Mouse (Mus musculus) heart, postnatal 14 days (tissue): Measurements from ENCODE around the gene Cntn5. TPM values are rescaled to one million over a fixed set of nuclear protein-coding genes. Genes with fewer than 3 reads are reported as not detected.
"Not testable (repeated sequence)": the region's sequence is repeated elsewhere in the genome, so short reads cannot be mapped to it uniquely, and the experiment has no call there.

Source experiments
- DNase-seq, 2 experiments: peaks; one replicate each; pipeline ENCODE4 v3.0.0; 2021 to 2022
- intact Hi-C: fragments of 180-260 bp; cut with DNase I; formaldehyde crosslinking; loops from one replicate; pipeline ENCODE4 v1.15.1; 2025
- total RNA-seq, 2 experiments: library from RNA; stranded (reverse); gene quantifications; 2 replicates each; pipeline ENCODE4 v1.2.3; 2021

The Cntn5 gene
- total RNA-seq, 2 experiments from 2014 or later: 0.05 to 0.14 TPM

- no peak for DNase-seq
- intact Hi-C loops: no loop called here
Observed at GRCm38 (mm10) chr9:10658086-10658485, 246.5 kb downstream of the Cntn5 start.

GRCm38 (mm10) chr9:10657144-10657748 is 247.3 kb downstream of the Cntn5 start:
- intact Hi-C loops: no loop called here
- no peak for DNase-seq

- no peak for DNase-seq
- intact Hi-C loops: no loop called here
Observed at GRCm38 (mm10) chr9:10650632-10651031, 253.9 kb downstream of the Cntn5 start.

DNA sequence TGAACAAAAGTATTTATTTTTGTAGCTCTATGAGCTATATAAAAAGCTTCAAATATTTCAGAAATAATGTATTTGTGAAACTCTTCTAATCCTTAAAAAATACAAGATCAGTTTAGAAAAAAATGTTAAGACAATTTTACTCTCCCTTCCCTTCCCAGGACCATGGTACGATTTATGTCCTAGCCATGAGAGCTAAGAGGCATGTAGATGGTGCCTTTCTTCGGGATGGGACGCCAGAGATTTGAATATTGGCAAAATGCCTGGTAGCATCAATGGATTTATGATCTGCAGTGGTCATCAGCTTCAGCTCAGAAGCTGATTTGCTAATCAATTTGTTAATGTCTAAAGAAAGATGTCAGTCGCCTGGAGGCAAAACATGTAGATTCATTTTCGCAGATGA is 258.6 kb downstream of the Cntn5 start:
- intact Hi-C loops: no loop called here
- no peak for DNase-seq

- intact Hi-C loops: no loop called here
- DNase-seq: peak; percentile 33 to 61
Observed at GRCm38 (mm10) chr9:10645045-10645830, 259.3 kb downstream of the Cntn5 start.

- no peak for DNase-seq
- intact Hi-C loops: no loop called here
Observed at GRCm38 (mm10) chr9:10618036-10618435, 286.5 kb downstream of the Cntn5 start.

- intact Hi-C loops: no loop called here
Observed at GRCm38 (mm10) chr9:10575346-10576241, 329.0 kb downstream of the Cntn5 start.

GRCm38 (mm10) chr9:10569830-10570229 is 334.7 kb downstream of the Cntn5 start:
- intact Hi-C loops: no loop called here
- peak; percentile 1 to 9 for DNase-seq

More at GRCm38 (mm10) chr9:10575346-10576241, 329.0 kb downstream of the Cntn5 start:
- no peak for DNase-seq

DNA sequence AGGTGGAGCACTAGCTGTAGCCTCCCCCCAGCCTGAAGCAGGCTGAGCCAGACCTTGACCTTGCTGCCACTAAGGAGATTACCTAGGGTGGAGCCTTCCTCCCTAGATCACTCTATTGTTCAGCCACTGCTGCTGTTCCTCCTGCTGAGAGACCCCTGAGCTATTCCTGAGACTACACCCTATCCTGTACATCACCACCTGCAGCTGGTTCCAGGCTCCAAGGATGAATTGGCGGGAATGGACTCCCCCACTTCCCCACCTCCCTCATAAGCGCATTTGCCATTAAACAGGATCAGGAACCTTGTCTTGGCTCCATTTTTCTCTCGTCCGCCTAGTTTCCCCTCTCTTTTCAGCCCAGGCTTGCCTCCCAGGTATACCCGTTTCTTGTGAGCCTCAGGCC is 363.7 kb downstream of the Cntn5 start:
- intact Hi-C loops, DNase-seq: not testable (repeated sequence)

DNA sequence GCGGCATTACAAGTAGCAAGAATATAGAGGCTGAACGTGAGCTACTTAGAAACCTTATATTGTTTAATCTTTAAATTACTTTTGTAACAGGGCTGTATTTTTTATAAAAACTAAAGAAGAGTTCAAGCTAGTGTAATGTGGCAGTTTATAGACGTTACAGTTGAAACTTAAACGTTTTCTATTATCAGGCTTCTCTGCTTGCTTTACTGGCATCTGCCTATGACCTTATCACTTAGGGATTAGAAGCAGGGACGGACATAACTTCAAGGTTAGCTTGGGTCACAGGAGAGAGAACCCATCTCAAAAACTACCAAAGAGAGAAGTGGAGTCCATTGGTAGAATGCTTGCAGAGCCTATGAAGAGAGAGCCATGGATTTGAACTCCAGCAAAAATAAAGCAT is 372.3 kb downstream of the Cntn5 start:
- no peak for DNase-seq
- intact Hi-C loops: no loop called here

DNA sequence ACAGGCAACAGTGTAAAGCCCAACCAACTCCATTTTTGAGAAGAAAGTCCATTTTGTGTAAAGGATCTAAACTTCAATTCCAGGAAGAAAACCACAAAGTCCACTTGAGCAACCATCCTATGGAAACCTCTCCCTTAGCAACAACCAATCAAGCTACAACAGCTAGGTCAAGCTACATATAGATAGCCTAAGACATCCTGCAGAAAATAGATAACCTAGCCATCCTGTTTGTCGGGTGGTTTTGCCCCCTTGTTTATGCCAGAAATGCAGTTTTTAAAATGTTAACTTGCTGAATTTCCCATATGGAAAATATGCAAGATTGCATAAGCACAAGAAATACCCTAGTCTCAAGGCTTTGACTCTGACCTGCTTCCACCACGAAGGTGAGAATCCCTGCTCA is 373.5 kb downstream of the Cntn5 start:
- DNase-seq: no peak
- intact Hi-C loops: no loop called here

- intact Hi-C loops: no loop called here
- DNase-seq: no peak
Observed at GRCm38 (mm10) chr9:10529528-10529927, 375.0 kb downstream of the Cntn5 start.

GRCm38 (mm10) chr9:10529113-10529512 is 375.5 kb downstream of the Cntn5 start:
- no peak for DNase-seq
- intact Hi-C loops: no loop called here

DNA sequence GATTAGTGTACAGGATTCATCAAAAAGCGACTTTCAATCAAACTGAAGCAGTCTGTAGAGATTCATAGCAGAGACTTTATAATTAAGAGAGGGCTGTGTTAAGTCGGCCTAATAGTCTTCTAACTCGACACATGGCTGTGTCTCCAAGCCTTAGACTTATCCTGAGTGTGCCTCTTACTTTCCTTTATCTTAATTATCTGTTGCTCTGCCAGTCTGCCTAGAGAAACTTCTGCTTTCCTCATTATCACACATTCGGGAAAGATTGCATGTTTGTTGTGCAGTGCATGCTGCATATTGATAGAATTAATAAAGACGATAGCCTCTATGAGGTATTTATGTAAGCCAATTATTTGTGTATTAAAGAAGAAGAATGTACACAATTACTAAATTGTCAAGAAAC is 375.9 kb downstream of the Cntn5 start:
- no peak for DNase-seq
- intact Hi-C loops: no loop called here

GRCm38 (mm10) chr9:10525915-10526667 is 378.5 kb downstream of the Cntn5 start:
- intact Hi-C loops: no loop called here
- no peak for DNase-seq

DNA sequence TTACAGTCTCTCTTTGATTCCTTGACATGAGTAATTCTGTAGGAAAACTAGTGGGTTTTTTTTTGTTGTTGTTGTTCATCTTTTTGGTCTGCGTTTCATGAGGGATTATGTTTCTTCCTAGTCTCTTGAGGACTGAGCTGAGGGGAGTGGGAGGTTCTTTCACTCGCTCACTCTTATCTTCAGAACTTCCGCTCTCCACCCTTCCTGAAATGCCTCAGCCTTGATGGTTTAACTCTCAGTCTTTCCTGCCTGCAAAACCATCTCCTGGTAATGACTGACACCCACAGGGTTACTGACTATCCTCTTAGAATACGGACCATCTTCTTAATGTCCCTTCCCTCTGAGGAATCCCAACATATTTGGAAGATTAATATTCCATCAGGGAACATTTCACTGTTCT is 382.0 kb downstream of the Cntn5 start:
- DNase-seq: no peak
- intact Hi-C loops: no loop called here

GRCm38 (mm10) chr9:10521054-10521453 is 383.5 kb downstream of the Cntn5 start:
- DNase-seq: no peak
- intact Hi-C loops: no loop called here

DNA sequence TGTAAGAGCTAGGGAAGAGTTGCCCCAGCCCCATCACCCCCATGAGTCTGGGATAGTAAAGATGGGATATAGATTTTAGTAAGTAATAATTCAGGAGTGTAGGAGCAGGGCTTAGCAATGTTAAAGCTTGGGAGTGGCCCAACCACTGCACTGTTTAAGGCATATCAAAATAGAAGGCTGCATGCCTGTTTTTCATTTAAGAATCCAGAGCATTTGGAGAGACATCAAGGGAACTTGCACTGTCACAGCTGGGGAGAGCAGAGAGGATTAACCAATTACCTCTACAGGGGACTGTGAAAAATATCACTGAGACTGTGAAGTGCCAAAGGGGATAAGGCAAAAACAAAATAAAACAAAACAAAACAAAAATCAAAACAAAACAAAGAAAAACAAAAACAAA is 412.3 kb downstream of the Cntn5 start:
- intact Hi-C loops: no loop called here
- no peak for DNase-seq

- DNase-seq: peak in 1 of 2 experiments; percentile 4
- intact Hi-C loops: no loop called here
Observed at GRCm38 (mm10) chr9:10471484-10472125, 433.0 kb downstream of the Cntn5 start.

- DNase-seq: no peak
- intact Hi-C loops: no loop called here
Observed at GRCm38 (mm10) chr9:10464758-10465157, 439.8 kb downstream of the Cntn5 start.
